Mouse (Mus musculus): ENCODE data around the gene Tat. TPM values are rescaled to one million over a fixed set of nuclear protein-coding genes. Genes with fewer than 3 reads are reported as not detected.

Gene Tat
- total and polyA plus RNA-seq, 3 experiments = not detected

DNA sequence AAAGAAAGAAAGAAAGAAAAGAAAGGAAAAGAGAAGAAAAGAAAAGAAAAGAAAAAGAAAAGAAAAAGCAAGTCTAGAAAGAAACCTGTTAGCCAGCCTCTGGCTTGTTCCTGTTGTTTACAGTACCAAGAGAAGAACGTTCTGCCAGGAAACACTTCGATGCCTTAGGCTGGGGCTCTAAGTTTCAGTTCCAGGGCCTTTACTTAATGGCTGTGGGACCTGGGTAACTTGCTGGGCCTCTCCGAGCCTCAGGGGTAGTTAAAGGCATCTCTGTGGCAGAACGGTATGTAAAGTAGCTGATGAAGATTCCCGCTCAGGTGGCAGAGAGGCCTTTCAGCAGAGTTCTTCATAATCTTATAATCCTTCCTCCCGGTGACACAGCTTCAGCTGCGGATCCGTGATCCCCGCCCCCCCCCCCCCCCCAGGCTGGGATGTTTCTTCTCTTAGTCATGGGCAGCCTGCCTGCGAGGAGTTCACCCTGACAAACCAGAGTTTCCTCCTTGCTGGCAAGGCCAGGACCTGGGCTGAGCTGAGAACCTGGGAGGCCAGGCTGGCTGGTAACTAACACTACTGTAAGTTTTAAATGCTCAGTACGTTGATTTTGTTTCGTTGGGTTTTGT is 32.1 kb upstream of the Tat start:
- Histone ChIP-seq H3K79me2 (ENCODE audit: control insufficient read depth, insufficient read depth, low read length, poor library complexity) (no peaks in the 10 kb centered on the region), H3K27me3 (ENCODE audit: control insufficient read depth in 1 of 2, insufficient read depth in 2 of 2, low read length in 2 of 2) (no peaks in the 10 kb centered on the region), H3K4me3 (ENCODE audit: control insufficient read depth in 1 of 2, insufficient read depth in 1 of 2, low read depth in 2 of 2, low read length in 2 of 2) (no peak overlapping the region), H3K9me3 (replicated peaks; ENCODE audit: insufficient read depth, low read length) (no peaks in the 10 kb centered on the region), H3K9ac (ENCODE audit: control insufficient read depth, low read depth, low read length, poor library complexity, severe bottlenecking) (no peak overlapping the region), H3K4me1 (ENCODE audit: control insufficient read depth in 1 of 2, insufficient read depth in 2 of 2, low read length in 2 of 2) (peaks cover 0 to 9% of the 10 kb centered on the region in 2 experiments; a peak in 2 of 4 replicates), H3K36me3 (ENCODE audit: control insufficient read depth in 1 of 2, insufficient read depth in 2 of 2, low read length in 2 of 2) (peaks cover 0 to 6% of the 10 kb centered on the region in 2 experiments; a peak in 2 of 4 replicates), H3K27ac (ENCODE audit: control insufficient read depth, low read depth, low read length) (no peak overlapping the region)
- no peak for DNase-seq (ENCODE audit: low read depth, low spot score)
- TF ChIP-seq RCOR1 (IDR thresholded peaks at IDR 0.05; ENCODE audit: low read depth, low read length) = no peak
- no peak for TF ChIP-seq KAT2A (conservative IDR thresholded peaks at IDR 0.05; ENCODE audit: low read depth, low read length)
- no peak for TF ChIP-seq POLR2A (IDR thresholded peaks at IDR 0.05; ENCODE audit: control insufficient read depth in 1 of 2, insufficient read depth in 1 of 2, low read depth in 1 of 2, low read length in 2 of 2, poor library complexity in 1 of 2)
- no peak for TF ChIP-seq USF2 (IDR thresholded peaks at IDR 0.05; ENCODE audit: borderline replicate concordance in 1 of 2, insufficient read depth in 1 of 2, low read depth in 1 of 2, low read length in 2 of 2)
- no peak for TF ChIP-seq ZC3H11A (IDR thresholded peaks at IDR 0.05; ENCODE audit: low read depth, low read length)
- no peak for TF ChIP-seq BHLHE40 (IDR thresholded peaks at IDR 0.05; ENCODE audit: borderline replicate concordance, low read depth, low read length)
- no peak for TF ChIP-seq EP300 (IDR thresholded peaks at IDR 0.05; ENCODE audit: low read depth in 1 of 2, low read length in 2 of 2)
- TF ChIP-seq USF1 (IDR thresholded peaks at IDR 0.05; ENCODE audit: low read depth, low read length) = no peak
- no peak for TF ChIP-seq RAD21 (IDR thresholded peaks at IDR 0.05; ENCODE audit: low read depth, low read length)
- TF ChIP-seq MYB (IDR thresholded peaks at IDR 0.05; ENCODE audit: low read depth, low read length) = no peak
- no peak for TF ChIP-seq NELFE (IDR thresholded peaks at IDR 0.05; ENCODE audit: low read depth, low read length)

DNA sequence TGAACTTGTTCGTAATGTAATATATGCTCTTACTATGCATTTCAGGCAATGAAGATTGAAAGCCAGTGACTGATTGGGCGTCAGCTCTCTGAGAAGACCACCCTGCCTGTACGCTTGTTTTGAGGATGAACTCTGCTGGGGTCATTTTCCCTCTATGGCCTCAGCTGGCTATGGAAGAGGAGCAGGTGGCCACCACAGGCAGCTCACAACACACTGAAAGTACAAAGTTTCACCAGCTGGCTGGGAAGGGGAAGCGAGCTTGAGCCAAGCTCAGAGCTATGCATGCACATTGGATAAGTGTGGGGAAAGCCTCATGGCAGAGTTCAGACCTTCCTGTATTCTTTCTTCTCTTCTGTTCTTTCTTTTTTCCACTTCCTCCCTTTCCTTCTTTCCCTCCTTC is 31.1 kb upstream of the Tat start:
- Histone ChIP-seq H3K9ac (ENCODE audit: control insufficient read depth, low read depth, low read length, poor library complexity, severe bottlenecking) (no peak overlapping the region), H3K79me2 (ENCODE audit: control insufficient read depth, insufficient read depth, low read length, poor library complexity) (no peaks in the 10 kb centered on the region), H3K4me1 (ENCODE audit: control insufficient read depth in 1 of 2, insufficient read depth in 2 of 2, low read length in 2 of 2) (peaks cover 0 to 13% of the 10 kb centered on the region in 2 experiments; a peak in 2 of 4 replicates), H3K27ac (ENCODE audit: control insufficient read depth, low read depth, low read length) (no peak overlapping the region), H3K4me3 (ENCODE audit: control insufficient read depth in 1 of 2, insufficient read depth in 1 of 2, low read depth in 2 of 2, low read length in 2 of 2) (no peak overlapping the region), H3K36me3 (ENCODE audit: control insufficient read depth in 1 of 2, insufficient read depth in 2 of 2, low read length in 2 of 2) (peaks cover 0 to 8% of the 10 kb centered on the region in 2 experiments; a peak in 2 of 4 replicates), H3K9me3 (replicated peaks; ENCODE audit: insufficient read depth, low read length) (no peaks in the 10 kb centered on the region), H3K27me3 (ENCODE audit: control insufficient read depth in 1 of 2, insufficient read depth in 2 of 2, low read length in 2 of 2) (no peaks in the 10 kb centered on the region)
- DNase-seq (ENCODE audit: low read depth, low spot score) = no peak
- TF ChIP-seq POLR2A (IDR thresholded peaks at IDR 0.05; ENCODE audit: control insufficient read depth in 1 of 2, insufficient read depth in 1 of 2, low read depth in 1 of 2, low read length in 2 of 2, poor library complexity in 1 of 2) = no peak
- TF ChIP-seq MYB (IDR thresholded peaks at IDR 0.05; ENCODE audit: low read depth, low read length) = no peak
- no peak for TF ChIP-seq E2F4 (IDR thresholded peaks at IDR 0.05; ENCODE audit: borderline replicate concordance, low read depth, low read length)
- TF ChIP-seq BHLHE40 (IDR thresholded peaks at IDR 0.05; ENCODE audit: borderline replicate concordance, low read depth, low read length) = no peak
- TF ChIP-seq EP300 (IDR thresholded peaks at IDR 0.05; ENCODE audit: low read depth in 1 of 2, low read length in 2 of 2) = no peak
- TF ChIP-seq TCF12 (IDR thresholded peaks at IDR 0.05; ENCODE audit: low read depth, low read length) = no peak
- TF ChIP-seq NELFE (IDR thresholded peaks at IDR 0.05; ENCODE audit: low read depth, low read length) = no peak
- no peak for TF ChIP-seq MAFK (IDR thresholded peaks at IDR 0.05; ENCODE audit: borderline replicate concordance, low read depth, low read length)
- TF ChIP-seq SMC3 (IDR thresholded peaks at IDR 0.05; ENCODE audit: low read depth, low read length) = no peak
- TF ChIP-seq MYC (IDR thresholded peaks at IDR 0.05; ENCODE audit: low read depth, low read length) = no peak
- TF ChIP-seq MEF2A (IDR thresholded peaks at IDR 0.05; ENCODE audit: extremely low read depth, insufficient replicate concordance, low read depth, low read length, poor library complexity, severe bottlenecking) = no peak
- TF ChIP-seq JUND (IDR thresholded peaks at IDR 0.05; ENCODE audit: low read depth, low read length) = no peak
- no peak for TF ChIP-seq ZNF384 (IDR thresholded peaks at IDR 0.05; ENCODE audit: low read depth, low read length)
- TF ChIP-seq GABPA (IDR thresholded peaks at IDR 0.05; ENCODE audit: low read depth, low read length) = no peak
- no peak for TF ChIP-seq HCFC1 (IDR thresholded peaks at IDR 0.05; ENCODE audit: low read depth, low read length)
- no peak for TF ChIP-seq ZKSCAN1 (IDR thresholded peaks at IDR 0.05; ENCODE audit: low read depth, low read length)
- no peak for TF ChIP-seq NRF1 (IDR thresholded peaks at IDR 0.05; ENCODE audit: insufficient read depth, low read depth, low read length, poor library complexity, severe bottlenecking)
- no peak for TF ChIP-seq RCOR1 (IDR thresholded peaks at IDR 0.05; ENCODE audit: low read depth, low read length)
- TF ChIP-seq TBP (IDR thresholded peaks at IDR 0.05; ENCODE audit: low read depth, low read length) = no peak
- no peak for TF ChIP-seq MAX (IDR thresholded peaks at IDR 0.05; ENCODE audit: low read length)
